Mouse (Mus musculus) spleen, postnatal 10 days (tissue): Measurements from ENCODE around the gene Lca5.

ENCODE experiments used
- DNase-seq, 2 experiments: peaks; one replicate each; pipeline ENCODE4 v3.0.0; 2021 to 2022; ENCODE audit warnings: low spot score in 2 of 2

Lca5 gene

DNA sequence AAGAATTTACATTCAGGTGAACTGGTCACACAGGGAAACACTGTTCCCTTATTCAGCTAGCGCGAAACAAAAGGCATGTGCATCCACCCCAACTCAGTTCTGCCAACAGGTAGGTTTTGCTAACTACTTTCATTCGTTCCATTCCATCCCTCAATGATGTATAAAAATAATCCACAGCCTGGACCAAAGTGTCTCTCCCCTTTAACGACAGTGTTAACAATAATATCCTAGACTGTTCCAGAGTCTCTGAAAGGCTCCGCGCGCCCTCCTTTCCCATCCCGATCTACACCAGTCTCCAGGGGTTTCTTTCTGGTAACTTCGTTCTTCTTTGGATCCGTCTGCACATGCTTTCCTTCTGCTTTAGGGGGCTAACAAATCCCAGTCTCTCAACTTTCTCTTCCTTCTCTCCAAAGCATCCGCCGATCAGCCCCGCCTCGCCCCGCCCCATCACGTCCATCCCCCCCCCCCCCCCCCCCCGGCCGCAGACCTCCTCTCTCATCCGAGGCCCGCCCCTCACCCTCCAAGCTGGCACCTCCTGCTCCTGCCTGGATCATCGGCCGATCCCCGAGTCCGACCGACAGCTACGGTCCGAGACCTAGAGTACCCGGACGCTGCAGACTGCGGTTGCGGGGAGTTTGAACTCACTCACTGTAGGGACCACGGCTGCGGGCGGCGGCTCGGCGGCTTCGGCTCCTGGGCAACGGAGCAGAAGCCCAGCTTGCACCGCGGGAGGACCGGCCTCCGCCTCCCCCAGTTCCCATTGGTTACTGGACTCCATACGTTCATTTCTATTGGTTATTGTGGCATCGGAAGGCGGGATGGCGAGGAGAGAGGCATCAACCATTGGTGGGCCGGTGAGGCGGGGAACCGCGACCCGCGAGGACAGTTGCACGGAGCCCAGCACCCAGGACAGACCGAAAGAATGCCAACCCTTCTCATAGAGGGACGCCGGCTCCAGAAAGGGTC is at the start of gene Lca5:
TSS of gene Lca5 (minus strand) at position 736 of the 966 bp plus-strand sequence.
- peak; percentile 57 to 83 for DNase-seq

DNA sequence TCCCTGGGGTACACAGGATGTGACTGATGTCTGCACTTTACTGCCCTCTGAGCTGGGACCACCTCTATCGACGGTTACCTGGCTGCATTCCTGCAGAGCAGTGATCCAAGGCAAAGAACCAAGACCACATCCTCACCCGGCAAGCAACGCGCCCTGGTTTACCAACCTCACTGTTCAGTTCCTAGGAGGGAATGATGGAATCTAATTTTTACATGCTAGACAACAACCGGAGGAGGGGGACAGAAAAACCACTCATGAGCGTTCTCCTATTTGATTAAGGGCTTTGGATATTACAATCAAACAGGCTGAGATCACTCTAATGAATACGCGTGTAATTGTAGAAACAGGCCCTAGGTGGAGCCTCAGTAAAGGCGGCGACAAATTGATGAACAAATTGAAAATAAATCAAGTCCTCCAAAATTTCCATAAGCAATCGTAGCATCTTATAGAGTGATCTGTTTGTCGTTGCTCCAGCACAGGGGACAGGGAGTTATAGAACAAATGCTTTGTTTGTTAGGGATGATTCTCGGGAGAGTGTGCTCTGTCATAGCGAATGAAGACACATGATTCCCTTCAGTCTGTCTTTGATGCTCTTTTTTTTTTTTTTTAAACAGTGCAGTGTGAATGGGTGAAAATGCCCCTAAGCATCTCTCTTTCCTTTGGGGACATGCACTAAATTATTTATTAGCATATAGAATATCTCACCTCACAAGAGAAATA is 47.7 kb upstream of the Lca5 start:
- no peak for DNase-seq

DNA sequence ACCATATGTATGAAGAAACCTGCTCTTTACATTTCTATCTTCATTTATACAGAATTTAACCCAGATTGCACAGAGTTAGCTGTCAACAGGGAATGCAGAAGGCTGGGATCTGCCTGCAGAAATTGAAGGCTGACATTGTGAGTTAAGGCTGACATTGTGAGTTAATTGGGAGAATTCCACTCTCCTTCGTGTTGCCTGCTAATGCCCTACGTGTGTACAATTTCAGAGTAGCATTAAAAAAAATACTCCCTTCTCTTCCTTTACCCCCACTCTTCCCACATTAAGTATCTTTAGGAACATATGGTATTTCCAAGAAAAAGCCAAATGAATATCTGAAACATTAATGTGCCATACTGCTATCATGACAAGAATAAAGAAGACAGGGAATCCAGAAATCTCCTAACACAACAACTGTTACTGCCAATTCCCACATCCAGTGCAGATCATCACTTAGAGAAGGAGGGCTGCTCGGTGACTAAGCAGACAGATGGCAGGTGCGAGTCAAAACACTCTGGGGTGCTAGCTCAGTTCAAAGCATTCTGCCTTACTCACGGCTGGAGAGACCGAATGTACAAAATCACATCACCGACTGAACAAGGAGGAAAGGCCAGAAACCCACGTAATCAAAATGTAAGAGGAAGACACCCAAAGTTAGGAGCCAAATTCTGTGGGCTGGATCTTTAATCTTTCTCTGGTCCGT is 47.0 kb upstream of the Lca5 start:
- no peak for DNase-seq

DNA sequence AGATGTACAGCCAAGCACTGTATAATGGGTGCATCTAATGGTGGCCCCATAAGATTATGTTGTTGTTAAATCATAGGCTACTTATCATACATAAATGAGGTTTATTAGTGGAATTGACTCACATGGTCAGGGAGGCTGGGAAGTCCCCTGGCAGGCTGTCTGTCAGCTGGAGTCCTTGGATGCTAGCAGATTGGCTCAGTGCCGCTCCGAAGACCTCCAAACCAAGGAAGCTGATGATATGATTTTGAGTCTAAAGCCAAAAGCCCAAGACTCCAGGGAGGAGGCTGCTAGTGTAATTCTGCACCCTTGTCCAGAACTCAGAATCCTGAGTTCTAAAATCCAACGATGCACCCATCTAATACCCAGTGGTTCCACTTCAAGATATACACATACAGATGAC is 45.0 kb upstream of the Lca5 start:
- no peak for DNase-seq

DNA sequence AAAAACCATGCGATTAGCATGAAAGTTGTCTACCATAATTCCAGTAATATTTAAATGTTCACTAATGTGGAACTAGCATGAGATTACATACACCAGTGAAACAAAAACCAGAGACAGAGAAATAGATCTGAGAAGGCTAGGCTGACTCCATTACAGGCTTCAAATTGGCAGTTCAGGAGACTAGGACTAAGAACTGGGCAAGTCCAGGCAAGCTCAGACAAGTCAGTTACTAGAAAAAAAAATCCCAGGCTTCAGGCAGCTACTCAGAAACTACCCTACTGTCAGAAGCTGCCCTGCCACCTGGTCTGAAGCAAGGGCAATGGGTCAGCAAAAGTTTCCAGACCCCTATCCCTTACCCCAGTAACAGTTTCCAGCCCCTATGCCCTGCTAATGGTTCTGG is 44.4 kb upstream of the Lca5 start:
- DNase-seq: no peak

DNA sequence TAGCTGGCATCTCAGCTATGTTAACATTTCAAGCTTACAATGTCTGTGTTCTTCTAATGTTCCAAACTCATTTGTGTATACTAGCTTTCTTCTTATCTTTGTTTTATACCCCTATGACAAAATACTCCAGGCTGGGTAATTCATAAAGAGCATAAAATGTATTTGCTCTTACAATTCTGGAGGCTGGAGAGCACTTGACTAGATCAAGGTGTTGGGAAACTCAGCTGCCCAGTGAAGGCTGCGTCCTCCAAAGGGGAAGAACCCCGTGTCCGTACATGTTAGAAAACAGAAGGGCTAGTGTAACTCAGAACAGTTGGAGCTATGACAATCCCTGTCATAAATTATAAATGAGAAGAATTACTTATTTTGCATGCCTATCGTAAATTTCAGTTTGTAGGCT is 42.5 kb upstream of the Lca5 start:
- no peak for DNase-seq

DNA sequence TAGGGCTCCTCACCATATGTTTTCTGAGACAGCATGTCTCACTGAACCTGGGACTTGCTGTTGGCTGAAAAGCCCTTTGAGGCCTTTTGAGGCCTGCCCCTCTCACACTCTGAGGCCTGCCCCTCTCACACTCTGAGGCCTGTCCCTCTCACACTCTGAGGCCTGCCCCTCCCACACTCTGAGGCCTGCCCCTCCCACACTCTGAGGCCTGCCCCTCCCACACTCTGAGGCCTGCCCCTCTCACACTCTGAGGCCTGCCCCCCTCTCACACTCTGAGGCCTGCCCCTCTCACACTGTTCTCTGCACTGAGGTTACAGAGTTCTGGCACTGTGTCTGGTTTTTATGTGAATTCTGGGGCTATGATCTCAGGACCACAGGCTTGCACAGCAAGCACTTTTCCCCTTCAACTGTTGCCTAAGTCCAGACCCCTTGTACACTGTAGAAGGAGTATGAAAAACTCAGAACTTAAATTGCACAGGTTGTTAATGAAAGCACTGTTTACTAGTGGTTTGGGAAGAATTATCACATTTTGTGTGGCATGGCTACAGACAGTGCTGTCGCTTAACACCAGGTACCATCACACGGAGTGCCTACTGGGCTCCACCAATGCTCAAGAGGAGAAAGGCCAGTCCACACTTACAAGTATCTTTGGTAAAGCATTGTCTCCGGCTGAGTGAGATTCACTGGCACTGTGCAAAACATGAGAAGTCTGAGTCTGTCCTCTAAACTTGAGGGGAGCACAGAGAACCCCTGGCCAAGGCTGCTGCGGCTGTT is 41.4 kb upstream of the Lca5 start:
- DNase-seq: no peak

DNA sequence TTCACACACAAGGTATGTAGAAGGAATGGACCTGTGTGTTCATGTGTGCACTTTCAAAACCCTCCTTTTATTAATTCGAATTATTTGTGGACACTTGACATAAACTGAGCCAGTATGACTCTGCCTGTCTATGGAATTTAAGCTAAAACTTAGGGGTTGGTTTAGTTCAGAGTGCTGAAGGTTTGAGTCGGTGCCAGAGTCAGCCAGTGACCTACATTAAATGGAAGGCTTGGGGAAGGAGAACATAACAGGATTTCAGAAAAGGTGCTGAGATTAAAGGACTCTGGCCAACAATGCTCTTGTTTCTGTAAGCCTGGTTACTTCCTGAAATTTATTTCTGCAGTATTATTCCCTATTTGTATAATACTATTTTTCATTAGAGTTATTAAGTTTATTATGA is 28.9 kb upstream of the Lca5 start:
- no peak for DNase-seq

DNA sequence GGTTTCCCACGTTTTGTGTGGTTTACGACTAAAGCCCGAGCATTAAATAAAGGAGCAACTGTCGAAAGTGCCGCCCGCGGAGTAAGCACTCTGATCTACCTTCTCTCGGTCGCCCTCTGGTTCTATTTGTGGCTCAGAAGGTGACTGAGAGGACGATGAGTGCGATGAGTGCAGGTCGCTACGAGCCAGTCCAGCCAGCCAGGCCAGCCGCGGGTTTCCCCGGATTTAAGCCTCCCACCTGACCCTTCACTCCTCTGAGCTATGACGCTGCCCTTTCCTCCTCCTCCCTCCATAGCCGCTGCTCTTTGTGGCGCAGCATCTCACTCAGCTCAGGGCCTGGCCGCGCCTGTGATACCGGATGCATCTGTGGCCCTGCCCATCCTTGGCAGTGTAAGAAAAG is 6.8 kb upstream of the Lca5 start:
- DNase-seq: peak; percentile 21 to 61

DNA sequence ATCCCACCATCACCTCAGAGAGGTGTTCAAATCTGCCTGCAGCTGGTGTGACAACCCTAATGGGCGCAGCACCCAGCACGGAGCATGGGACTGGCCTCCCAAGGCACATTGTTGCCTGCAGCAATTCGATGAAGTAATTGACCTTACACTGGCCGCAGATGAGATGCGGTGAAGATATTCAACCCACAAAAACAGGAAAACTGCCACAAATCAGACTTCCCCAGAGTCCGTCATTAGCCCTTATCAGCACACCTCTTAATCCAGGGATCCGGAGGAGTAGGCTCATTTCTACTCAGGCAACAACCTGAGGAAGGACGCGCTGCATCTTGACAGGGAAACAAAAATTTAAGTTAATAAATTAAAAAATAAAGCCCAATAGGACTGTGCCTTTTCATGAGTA is 6.2 kb upstream of the Lca5 start:
- DNase-seq: no peak

DNA sequence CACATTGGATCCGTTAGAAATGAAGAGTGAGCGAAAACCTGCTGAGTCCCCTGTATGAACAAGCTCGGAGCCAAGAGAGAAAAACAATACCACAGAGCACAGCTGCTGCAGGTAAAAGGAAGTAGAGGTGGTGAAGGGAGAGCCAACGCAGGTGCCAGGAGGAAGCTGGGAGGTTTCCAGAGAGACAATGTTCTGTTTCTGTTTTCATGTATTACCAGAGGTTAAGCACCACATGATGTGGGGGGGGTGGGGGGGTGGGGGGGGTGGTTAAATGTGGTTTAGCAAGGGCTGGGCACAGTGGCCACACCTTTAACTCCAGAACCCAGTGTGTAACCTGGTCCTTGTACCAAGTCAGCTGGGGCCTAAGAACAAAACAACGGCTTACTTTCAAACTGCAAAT is 3.3 kb downstream of the Lca5 start:
- no peak for DNase-seq

DNA sequence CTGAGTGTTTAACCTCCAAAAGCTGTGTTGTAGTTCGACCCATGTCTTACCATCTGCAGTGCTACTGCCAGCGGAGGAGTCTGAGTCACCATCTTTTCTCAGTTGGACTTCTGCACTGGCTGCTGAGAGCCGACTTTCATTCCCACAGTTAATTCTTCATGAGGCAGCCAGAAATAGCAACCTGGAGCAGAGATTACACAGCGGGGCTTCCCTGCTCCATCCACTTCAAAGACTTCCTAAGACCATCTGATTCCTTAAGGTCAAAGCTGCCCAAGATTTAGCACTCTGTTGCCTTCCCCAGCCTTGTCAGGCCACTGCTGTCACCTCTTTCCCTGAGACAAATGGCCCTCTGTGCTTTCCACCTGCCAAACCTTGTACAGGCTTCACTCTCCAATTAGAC is 6.4 kb downstream of the Lca5 start:
- no peak for DNase-seq

DNA sequence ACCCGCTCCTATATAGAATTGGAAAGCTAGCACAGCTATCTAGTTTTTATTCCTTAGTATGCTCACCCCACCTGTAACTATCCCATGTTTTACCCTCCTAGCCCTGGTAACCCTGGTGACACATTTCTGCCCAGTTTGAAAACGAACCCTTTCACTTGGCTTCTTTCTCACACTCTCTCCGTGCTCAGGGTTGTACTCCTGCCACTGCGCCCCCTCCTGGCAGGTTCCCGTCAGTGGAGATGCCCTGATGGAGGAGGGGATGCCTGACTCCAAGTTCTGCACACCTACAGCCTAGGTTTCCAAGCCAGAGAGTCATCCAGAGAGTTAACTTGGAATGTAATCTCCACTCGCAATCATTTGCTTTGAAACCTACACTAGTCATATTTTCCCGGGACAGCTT is 7.3 kb downstream of the Lca5 start:
- peak in 1 of 2 experiments; percentile 70 for DNase-seq

DNA sequence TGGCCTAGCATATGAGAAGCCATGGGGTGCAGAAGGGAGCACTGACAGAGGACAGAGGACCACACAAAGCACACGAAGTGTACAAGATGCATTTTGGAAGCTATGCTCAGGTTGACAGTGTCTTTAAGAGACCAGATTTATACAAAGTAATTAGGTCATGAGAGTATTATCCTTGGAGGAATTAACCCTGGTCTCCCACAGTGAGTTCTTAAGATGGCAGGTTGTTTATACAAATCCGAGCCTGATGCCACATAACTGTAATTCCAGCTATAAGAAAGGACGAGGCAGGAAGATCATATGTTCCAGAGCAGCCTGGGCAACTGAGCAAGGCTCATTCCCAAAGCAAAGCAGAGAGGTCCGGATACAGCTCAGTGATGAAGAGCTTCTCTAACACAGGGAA is 13.0 kb downstream of the Lca5 start:
- DNase-seq: no peak

DNA sequence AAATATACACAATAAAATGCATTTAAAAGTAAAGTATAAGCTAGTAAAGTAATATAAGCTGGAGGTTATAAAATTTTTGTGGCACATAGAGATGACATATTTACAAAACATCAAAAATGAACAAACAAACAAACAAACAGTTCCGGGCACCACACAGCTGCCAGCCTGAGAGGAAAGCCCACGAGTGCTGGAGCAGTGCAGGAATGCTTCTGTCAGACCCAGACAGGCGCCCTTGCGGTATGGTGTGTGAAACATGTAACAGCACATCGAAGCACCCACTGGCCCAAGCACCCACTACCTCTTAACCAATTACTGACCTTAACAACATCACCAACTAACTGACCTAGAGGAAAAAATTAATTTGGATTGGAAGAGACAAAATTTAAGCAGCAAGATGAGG is 22.0 kb downstream of the Lca5 start:
- no peak for DNase-seq

DNA sequence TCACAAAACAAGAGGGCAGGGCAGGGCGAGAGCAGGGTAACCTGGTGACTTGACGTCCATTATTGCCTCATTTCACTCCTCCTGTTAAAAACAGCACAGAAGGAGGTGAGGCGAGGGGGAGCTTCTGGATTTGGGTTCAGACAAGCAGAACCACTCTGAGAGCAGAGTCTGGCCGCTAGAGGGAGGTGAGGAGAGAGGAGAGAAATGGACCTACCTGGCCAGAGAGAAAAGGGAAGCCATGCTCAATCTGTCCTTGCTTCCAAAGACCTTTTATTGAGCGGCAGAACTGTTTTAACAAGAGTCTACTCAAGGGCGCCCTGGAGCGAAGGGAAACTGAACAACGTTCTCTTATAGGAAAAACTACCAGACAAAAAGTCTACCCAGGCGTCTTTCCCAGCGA is 27.9 kb downstream of the Lca5 start:
- peak in 1 of 2 experiments; percentile 50 for DNase-seq

DNA sequence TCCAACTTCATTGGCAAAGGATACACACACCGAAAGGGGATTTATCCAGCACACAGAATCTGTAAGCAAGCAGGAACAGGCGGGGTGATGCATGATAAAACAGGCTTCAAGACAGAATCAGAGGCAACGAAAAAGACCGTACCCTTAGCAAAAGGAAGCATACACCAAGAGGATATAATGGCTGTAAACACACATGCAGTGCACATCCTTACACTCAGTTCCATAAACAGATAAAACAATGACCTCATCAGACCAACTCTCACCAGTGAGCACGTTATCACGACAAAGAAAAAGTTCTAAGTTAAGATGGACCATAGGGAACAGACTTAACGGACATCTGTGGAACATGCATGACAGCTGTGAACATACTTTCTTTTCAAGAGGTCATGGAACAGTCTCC is 35.8 kb downstream of the Lca5 start:
- DNase-seq: no peak

DNA sequence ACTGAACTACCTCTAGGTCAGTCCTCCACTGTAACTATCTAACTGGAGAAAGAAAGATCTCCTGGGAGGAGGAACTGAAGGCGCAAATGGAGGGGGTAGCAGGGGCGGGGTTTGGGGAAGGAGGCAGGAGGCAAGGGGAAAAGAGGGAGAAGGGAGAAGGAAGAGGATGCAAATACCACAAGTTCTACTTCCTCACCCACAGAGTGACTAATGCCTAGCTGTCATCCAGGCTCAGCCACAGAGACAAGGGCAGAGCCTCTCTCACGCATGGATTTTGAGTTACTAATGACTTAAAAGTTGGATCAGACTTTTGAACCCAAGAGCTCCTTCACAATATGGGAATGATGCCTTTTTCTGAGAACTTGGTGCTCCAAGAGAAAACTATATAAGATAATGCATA is 40.1 kb downstream of the Lca5 start:
- DNase-seq: no peak

DNA sequence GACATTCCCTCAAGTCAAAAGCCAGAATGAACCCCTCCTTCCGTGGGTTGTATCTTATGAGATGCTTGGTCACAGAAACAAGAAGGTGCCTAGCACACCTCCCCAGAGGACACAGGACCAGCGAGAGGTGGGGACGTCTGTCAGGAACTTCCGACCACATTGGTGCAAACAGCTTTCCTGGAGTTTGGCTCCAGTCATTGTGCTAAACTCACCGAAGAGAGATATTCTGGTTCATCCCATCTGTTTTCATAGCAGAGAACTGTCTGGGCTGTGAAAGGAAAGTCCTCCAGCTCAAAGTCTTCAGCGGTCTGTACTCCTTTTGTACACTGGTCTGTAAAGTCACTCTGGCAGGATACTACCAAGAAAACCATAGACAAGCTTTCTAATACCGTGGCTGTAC is 41.5 kb downstream of the Lca5 start:
- DNase-seq: no peak

DNA sequence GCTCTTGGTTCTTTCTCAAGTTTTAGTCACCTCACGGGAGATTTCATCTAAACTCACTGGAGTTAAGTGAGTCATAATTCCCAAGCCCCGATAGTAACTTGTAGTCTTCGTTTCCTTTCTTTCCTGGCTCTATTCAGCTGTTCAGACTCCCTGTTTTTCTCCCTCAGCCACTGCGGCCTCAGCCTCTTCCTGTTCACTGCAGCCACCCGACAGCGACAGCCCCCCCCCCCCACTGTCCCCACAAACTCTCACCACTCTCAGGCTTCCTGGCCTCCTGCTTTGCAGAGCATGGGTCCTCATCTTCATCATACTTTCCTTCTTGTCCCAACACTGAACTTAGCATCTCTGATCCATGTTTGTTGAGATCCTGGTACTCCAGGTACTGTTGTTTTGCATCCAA is 42.7 kb downstream of the Lca5 start:
- no peak for DNase-seq

DNA sequence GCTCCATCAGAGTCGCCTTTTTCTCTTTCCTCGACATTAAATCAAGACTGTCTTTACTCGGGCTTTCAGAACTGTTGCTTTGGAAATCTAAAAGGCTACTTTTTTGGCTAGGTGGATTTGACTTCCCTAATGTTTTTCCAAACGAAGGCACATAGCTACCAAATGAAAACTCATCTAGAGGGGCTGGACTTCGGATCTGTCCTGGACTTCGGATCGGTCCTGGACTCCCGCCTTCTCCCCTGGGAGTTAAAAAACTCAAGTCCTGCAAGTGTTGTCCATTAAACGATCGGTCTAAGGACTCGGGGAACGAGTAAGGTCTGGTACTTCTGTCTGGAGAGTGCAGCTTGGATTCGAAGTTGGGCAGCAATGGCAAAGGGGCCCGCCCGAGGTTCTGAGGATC is 45.5 kb downstream of the Lca5 start:
- no peak for DNase-seq

DNA sequence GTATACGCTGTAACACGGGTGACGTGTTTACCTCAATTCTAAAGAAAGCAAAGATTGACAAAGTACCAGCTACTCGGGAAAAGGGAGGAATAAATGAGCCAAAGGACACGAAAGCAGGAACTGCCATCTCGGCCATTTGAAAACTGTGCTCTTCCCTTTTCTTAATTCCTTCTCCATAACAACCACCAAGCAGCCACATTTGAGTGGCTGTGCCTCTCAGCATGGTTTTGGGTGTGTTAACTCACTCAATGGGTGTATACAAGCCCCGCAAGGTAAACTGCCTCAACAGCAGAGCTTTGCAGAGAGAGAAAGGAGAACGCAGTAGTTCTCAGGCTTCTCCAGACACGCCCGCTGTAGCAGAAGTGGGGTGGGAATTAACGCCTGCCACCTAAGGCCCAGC is 48.9 kb downstream of the Lca5 start:
- no peak for DNase-seq
